Mouse (Mus musculus) olfactory bulb, adult 2 months (tissue): ENCODE results near the gene Mlph.

Source experiments
- CTCF ChIP-seq: fragments of 200-500 bp; IDR thresholded peaks from 2 replicates; pipeline ENCODE4 v1.5.1; 2012; ENCODE audit warnings: low read depth, mild to moderate bottlenecking, low read length, moderate library complexity; ENCODE audit not compliant: insufficient read depth
- POLR2A ChIP-seq: fragments of 200-500 bp; IDR thresholded peaks from 2 replicates; pipeline ENCODE4 v1.6.1; 2012; ENCODE audit warnings: mild to moderate bottlenecking, low read depth, low read length, moderate library complexity; ENCODE audit not compliant: insufficient read depth

DNA sequence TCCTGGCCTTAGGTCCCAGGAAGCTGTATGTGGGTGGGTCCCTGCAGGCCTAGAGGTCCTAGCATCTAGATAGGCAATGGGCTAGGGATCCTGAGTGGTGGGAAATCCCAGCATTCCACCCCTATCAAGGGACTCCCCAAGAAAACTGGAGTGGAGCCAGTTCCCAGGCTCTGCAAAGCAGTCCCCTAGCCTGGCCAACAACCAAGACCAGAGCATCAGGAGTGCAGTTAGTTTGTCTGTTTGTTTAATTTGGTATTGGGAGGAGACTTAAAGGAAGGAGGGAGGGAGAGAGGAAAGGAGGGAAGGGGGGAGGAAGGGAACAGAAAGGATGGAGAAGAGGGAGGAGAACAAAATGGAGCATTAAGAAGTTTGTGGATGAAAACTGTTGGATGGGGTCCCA is 5.7 kb upstream of the Mlph start:
- no peak for TF ChIP-seq POLR2A
- no peak for TF ChIP-seq CTCF
